Mouse (Mus musculus) cortical plate, adult 2 months (tissue): ENCODE measurements around the gene Aldoc.

Experiments used
- CTCF ChIP-seq: fragments of 200-500 bp; IDR thresholded peaks from 2 replicates; pipeline ENCODE4 v1.5.1; 2011; ENCODE audit warnings: mild to moderate bottlenecking, control low read depth, low read length; ENCODE audit not compliant: insufficient read depth; ENCODE audit errors: extremely low read depth
- POLR2A ChIP-seq: fragments of 200-500 bp; IDR thresholded peaks from 2 replicates; pipeline ENCODE4 v1.6.1; 2011; ENCODE audit warnings: mild to moderate bottlenecking, low read length, control low read depth; ENCODE audit not compliant: insufficient read depth; ENCODE audit errors: extremely low read depth

GRCm38 (mm10) chr11:78327215-78327614 lies 4.4 kb downstream of the Aldoc start:
- no peak for TF ChIP-seq POLR2A
- TF ChIP-seq CTCF: no peak
